Mouse (Mus musculus) liver, embryonic 14.5 days (tissue): ENCODE results near the gene Chrnb1. TPM values are rescaled to one million over a fixed set of nuclear protein-coding genes. Genes with fewer than 3 reads are reported as not detected.

Experiments
- ATAC-seq: fragments of 200-750 bp; cut with Nextera tagmentation; 2 replicates; pipeline ENCODE4 v1.8.0; 2017; ENCODE audit warnings: moderate number of reproducible peaks, mild to moderate bottlenecking, moderate library complexity; ENCODE audit not compliant: insufficient read depth
- DNase-seq, 3 experiments: peaks; one replicate each; pipeline ENCODE4 v3.0.0-alpha.2; 2012 to 2013; ENCODE audit warnings: low read depth in 3 of 3, low spot score in 3 of 3
- H3K27ac ChIP-seq: fragments of 300-500 bp; sonication (generic); 2 replicates; pipeline ENCODE4 v1.5.1; 2014; ENCODE audit warnings: moderate library complexity, mild to moderate bottlenecking, control low read depth, inconsistent platforms
- H3K27me3 ChIP-seq: fragments of 300-500 bp; sonication (generic); 2 replicates; pipeline ENCODE4 v1.6.1; 2014; ENCODE audit warnings: mild to moderate bottlenecking, low read length, moderate library complexity; ENCODE audit not compliant: control insufficient read depth, insufficient read depth
- H3K36me3 ChIP-seq: fragments of 300-500 bp; sonication (generic); replicated peaks from 2 replicates; pipeline ENCODE4 v1.6.1; 2014; ENCODE audit warnings: low read depth; ENCODE audit not compliant: control insufficient read depth, insufficient read depth
- H3K4me1 ChIP-seq, 2 experiments: fragments of 200-500 bp in 1 of 2; fragments of 300-500 bp in 1 of 2; sonication (generic) in 1 of 2; replicated peaks; 2 replicates each; pipeline ENCODE4 v1.6.1; 2012 to 2014; ENCODE audit warnings: antibody characterized with exemption in 1 of 2, inconsistent platforms in 1 of 2, low read length in 1 of 2; ENCODE audit not compliant: control insufficient read depth in 2 of 2, insufficient read depth in 2 of 2
- H3K4me2 ChIP-seq: fragments of 300-500 bp; sonication (generic); 2 replicates; pipeline ENCODE4 v1.6.1; 2014; ENCODE audit warnings: low read depth, mild to moderate bottlenecking, control low read depth, moderate library complexity
- H3K4me3 ChIP-seq, 2 experiments: fragments of 200-500 bp in 1 of 2; fragments of 300-500 bp in 1 of 2; sonication (generic) in 1 of 2; 2 replicates each; pipeline ENCODE4 v1.5.1; 2012 to 2014; ENCODE audit warnings: low read depth in 2 of 2, low read length in 2 of 2, mild to moderate bottlenecking in 2 of 2, control low read depth in 1 of 2, inconsistent platforms in 1 of 2, moderate library complexity in 1 of 2; ENCODE audit not compliant: insufficient read depth in 1 of 2
- H3K9ac ChIP-seq: fragments of 300-500 bp; sonication (generic); replicated peaks from 2 replicates; pipeline ENCODE4 v1.6.1; 2014; ENCODE audit warnings: mild to moderate bottlenecking, control low read depth, moderate library complexity
- H3K9me3 ChIP-seq: fragments of 300-500 bp; sonication (generic); 2 replicates; pipeline ENCODE4 v1.6.1; 2016; ENCODE audit warnings: low read length, mixed read lengths; ENCODE audit not compliant: control insufficient read depth
- CTCF ChIP-seq: IDR thresholded peaks from 2 replicates; pipeline ENCODE4 v1.5.1; 2016; ENCODE audit warnings: antibody characterized with exemption, low read depth, control low read depth
- EP300 ChIP-seq: IDR thresholded peaks from 2 replicates; pipeline ENCODE4 v1.6.1; 2016; ENCODE audit warnings: antibody characterized with exemption, low read depth
- WGBS: fragments of 180-500 bp; shearing (Covaris S2); extraction: QIAGEN DNeasy Blood & Tissue Kit; methylation state at CpG from one replicate; pipeline ENCODE4 v1.1.7; 2014; ENCODE audit not compliant: insufficient replicate concordance; 5-methylcytosine and 5-hydroxymethylcytosine counted together
- polyA plus RNA-seq, 2 experiments: library from polyadenylated mRNA; depleted of rRNA in 1 of 2; stranded (reverse) in 1 of 2; unstranded in 1 of 2; fragments of >200 nt; fragmentation: Nextera tagmentation in 1 of 2; extraction: Ambion mirVana in 1 of 2; gene quantifications; 2 replicates each; pipeline versions ENCODE4 v1.2.1 to v1.2.3; 2012 to 2014

Gene Chrnb1
- polyA plus RNA-seq, 2 experiments, result 0.33 to 0.58 TPM

DNA sequence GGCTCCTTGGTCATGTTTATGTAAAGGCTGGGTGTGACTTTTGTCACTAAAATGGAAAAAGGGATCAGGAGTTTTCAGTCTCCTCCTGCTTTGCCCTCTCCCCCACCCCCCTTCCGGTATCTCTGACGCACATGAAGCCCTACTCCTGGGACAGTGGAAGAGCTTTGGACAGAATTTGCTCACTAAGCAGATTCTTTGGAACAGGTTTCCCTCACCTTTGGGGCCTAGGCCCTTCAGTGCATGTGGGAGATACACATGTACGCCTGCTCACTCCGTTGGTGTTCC is 28.2 kb downstream of the Chrnb1 start:
- ATAC-seq, result no peak

DNA sequence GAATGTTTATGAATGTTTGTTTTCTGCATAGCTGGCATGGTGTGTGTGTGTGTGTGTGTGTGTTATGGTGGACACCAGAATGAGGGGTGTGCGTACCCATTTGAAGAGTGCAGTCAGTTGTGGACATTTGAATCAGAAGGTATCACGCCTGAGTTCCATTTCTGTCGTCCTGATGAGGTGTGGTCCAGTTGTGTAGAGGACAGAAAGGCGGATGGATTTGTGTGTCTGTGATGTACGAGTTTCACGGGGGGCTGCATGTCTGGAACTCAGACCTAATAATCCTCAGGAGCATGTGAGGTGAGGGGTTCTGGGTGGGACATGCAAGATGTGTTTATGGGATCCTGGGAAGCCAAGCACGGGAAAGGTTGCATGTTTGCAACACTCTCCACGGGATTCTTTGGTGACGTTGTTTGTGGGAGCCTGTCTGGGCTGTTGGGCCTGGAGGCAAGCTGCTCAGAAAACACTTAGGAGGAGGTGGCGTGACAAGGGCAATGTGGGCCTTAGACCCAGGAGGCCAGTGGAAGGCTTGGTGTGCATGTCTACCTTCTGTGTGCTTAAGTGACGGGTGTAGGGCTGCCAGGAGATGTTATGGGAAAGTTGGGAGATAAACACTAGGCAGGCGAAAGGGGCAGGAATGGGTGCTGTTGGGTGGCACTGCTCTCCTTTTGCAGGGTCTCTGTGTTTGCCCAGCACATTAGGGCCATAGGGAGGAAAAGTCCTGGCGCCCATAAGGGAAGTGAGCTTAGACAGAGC is 28.7 kb downstream of the Chrnb1 start:
- peak overlapping the region; percentile 68 to 75 for H3K4me3 ChIP-seq
- no peaks in the 10 kb centered on the region for H3K27me3 ChIP-seq
- H3K36me3 ChIP-seq, result no peaks in the 10 kb centered on the region
- no peaks in the 10 kb centered on the region for H3K9me3 ChIP-seq
- H3K27ac ChIP-seq, result no peak overlapping the region
- DNase-seq (no peak), ATAC-seq (no peak)
- peaks cover 2 to 13% of the 10 kb centered on the region in 2 experiments for H3K4me1 ChIP-seq
- no peak overlapping the region for H3K9ac ChIP-seq
- TF ChIP-seq EP300 (no peak), CTCF (no peak)
- peak overlapping the region; percentile 94 for H3K4me2 ChIP-seq
- 69% methylated on average over 13 of the region's 13 CpGs for WGBS

More for the DNA sequence above, 28.2 kb downstream of the Chrnb1 start:
- Histone ChIP-seq H3K4me2 (0 out of 2 replicates have a peak overlapping the region, but pooled peaks have one; percentile 94), H3K36me3 (no peaks in the 10 kb centered on the region), H3K27ac (no peak overlapping the region), H3K4me3 (no peak overlapping the region), H3K27me3 (no peaks in the 10 kb centered on the region), H3K9ac (no peak overlapping the region), H3K9me3 (no peaks in the 10 kb centered on the region), H3K4me1 (peaks cover 2 to 13% of the 10 kb centered on the region in 2 experiments)
- 66% methylated on average over 4 of the region's 4 CpGs for WGBS
- no peak for TF ChIP-seq EP300
- no peak for TF ChIP-seq CTCF
- no peak for DNase-seq

DNA sequence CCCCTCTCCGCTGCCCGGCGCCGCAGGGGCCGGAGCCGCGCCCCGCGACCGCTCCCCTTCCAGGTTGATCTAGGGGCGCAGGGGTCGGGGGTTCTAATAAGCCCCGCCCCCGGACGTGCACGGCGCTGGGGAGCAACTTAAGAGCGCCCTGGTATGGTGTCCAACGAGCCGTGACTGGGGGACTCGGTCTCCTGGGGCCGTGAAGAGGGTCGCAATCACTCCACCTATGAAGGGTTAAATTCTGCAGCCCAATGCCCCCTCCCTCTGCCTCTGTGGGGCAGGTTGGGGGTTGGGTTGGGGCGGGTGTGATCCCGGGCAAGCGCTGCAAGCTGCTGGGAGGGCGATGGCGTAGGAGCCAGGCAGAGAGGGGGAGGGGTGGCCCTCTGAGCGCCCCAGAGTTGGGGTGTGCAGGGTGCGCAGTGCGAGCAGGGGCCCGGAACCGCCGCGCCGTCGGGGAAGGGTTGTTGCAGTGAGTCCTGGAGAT is 29.6 kb downstream of the Chrnb1 start:
- Histone ChIP-seq H3K4me2 (peak overlapping the region; percentile 94), H3K36me3 (no peaks in the 10 kb centered on the region), H3K4me1 (peaks cover 2 to 13% of the 10 kb centered on the region in 2 experiments), H3K27me3 (no peaks in the 10 kb centered on the region), H3K9me3 (no peaks in the 10 kb centered on the region), H3K4me3 (peak overlapping the region; percentile 68 to 75), H3K27ac (peak overlapping the region; percentile 29), H3K9ac (peak overlapping the region; percentile 78)
- TF ChIP-seq EP300 (no peak), CTCF (no peak)
- WGBS, result under 1% methylated on average over 37 of the region's 37 CpGs
- DNase-seq, result peak in 1 of 3 experiments; percentile 30
- ATAC-seq, result peak; percentile 74

DNA sequence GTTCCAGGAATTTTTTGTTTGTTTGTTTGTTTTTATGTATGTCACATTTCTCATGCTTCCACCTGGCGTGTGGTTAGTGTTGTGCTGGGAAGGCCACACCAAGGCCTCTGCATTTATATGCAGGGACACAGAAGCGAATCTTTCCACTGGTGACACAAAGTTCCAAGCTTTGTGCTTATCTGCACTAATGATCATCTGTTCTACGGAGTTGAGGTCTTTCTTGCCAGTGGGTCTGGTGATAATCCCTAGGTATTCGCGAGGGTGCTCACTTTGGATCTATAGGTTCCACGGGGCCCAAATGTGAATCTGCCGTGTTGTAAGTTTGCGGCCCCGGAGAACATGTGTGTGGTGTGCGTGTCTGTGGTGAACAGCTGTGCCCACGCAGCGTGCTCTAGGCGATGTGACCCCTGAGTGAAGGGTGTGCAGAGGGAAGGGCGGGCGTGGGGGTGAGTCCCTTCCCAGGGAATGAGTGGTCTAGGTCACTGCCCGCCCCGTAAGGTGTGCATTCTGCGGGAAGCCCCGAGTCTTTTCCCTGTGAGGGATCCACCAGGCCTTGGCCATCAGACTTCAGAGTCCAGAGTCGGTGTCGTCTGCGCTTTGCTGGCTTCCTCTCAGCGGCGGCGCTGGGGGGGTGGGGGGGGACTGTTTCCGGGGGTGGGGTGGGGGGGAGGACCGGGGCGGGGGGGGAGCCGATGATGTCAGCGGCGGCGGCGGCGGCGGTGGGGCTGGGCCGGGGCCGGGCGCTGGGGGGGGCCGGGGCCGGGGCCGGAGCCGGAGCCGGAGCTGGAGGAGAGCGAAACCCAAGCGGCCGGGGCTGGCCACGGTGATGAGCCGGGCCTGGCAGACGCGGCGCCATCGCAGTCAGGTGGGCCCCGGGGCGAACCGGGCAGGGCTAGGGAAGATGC is 30.3 kb downstream of the Chrnb1 start, which contains the start of gene Zbtb4:
Zbtb4 (plus strand) TSS at position 692 of the 905 bp plus-strand sequence.
- H3K4me3 ChIP-seq, result peak within 1 kb of the TSS; percentile 68 to 75
- H3K27ac ChIP-seq, result peak within 1 kb of the TSS; percentile 29
- no peaks in the 10 kb centered on the region for H3K36me3 ChIP-seq
- ATAC-seq, result peak; percentile 50
- no peaks in the 10 kb centered on the region for H3K9me3 ChIP-seq
- H3K4me2 ChIP-seq, result peak within 1 kb of the TSS; percentile 94
- peak within 1 kb of the TSS; percentile 78 for H3K9ac ChIP-seq
- H3K27me3 ChIP-seq, result no peaks in the 10 kb centered on the region
- 21% methylated on average over 49 of the region's 55 CpGs for WGBS
- no peak for DNase-seq
- peaks cover 3 to 13% of the 10 kb centered on the region in 2 experiments for H3K4me1 ChIP-seq
- no peak for TF ChIP-seq EP300

DNA sequence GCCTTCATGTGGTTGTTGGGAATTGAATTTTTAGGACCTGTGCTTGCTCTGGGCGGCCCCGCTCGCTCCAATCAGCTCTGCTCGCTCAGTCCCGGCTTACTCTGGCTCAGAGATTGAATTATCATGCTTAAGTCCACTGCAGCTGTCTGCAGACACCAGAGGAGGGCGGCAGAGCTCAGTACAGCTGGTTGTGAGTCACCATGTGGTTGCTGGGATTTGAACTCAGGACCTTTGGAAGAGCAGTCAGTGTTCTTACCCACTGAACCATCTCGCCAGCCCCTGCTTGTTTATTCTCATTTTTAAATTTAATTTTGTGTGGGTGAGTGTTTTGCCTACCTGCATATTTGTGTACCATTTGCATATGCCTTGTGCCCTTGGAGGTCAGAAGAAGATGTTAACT is 32.2 kb downstream of the Chrnb1 start:
- 62% methylated on average over 7 of the region's 7 CpGs for WGBS
- H3K36me3 ChIP-seq, result no peaks in the 10 kb centered on the region
- no peak overlapping the region for H3K4me2 ChIP-seq
- TF ChIP-seq CTCF (peak; percentile 67), EP300 (no peak)
- no peak overlapping the region for H3K9ac ChIP-seq
- H3K9me3 ChIP-seq, result no peaks in the 10 kb centered on the region
- ATAC-seq, result no peak
- no peak for DNase-seq
- no peak overlapping the region for H3K27ac ChIP-seq
- no peaks in the 10 kb centered on the region for H3K27me3 ChIP-seq
- H3K4me3 ChIP-seq, result no peak overlapping the region
- peaks cover 13 to 25% of the 10 kb centered on the region in 2 experiments for H3K4me1 ChIP-seq
